8 mouse cellular contexts compared by ENCODE assay signal in genomic region chr8:94098081-94098974, GRCm38 (mm10). TPM values are rescaled to one million over a fixed set of nuclear protein-coding genes. Genes with fewer than 3 reads are reported as not detected.
DNase-seq lines count a peak whose midpoint lies in the region; ATAC-seq lines count a peak whose summit lies in the region.

TSS of gene Bbs2 (minus strand) at chr8:94098928.

- no peaks in the 10 kb centered on the region for H3K9me3 ChIP-seq in hindbrain, embryonic 15.5 days

- peak; percentile 100 for DNase-seq in T-cell, adult 2 months (ENCODE audit: low spot score)
- DNase-seq in cerebellum, postnatal 36 days: peak; percentile 99 to 100
- DNase-seq in frontal cortex, postnatal 36 days (ENCODE audit: low spot score in 2 of 2): peak; percentile 99 to 100
- DNase-seq in left cerebral cortex, adult 11 months (ENCODE audit: low spot score): peak; percentile 99
- DNase-seq in lung, postnatal 4 days: peak; percentile 99 to 100
- DNase-seq in retina, postnatal 7 days (ENCODE audit: low read depth, low spot score): peak; percentile 99
- peak; percentile 97 for DNase-seq in urinary bladder, adult 2 months (ENCODE audit: low spot score)

- peak within 1 kb of the TSS; percentile 95 for H3K27ac ChIP-seq in hindbrain, embryonic 15.5 days (replicated peaks)

- peak within 1 kb of the TSS; percentile 54 for H3K4me3 ChIP-seq in hindbrain, embryonic 15.5 days

- H3K9ac ChIP-seq in hindbrain, embryonic 15.5 days: peak within 1 kb of the TSS; percentile 58

- 1% methylated on average over 61 of the region's 61 CpGs for WGBS in hindbrain, embryonic 15.5 days

- H3K36me3 ChIP-seq in hindbrain, embryonic 15.5 days: no peaks in the 10 kb centered on the region

- H3K4me1 ChIP-seq in hindbrain, embryonic 15.5 days (replicated peaks): peaks cover 11% of the 10 kb centered on the region

- peak; percentile 99 for ATAC-seq in hindbrain, embryonic 15.5 days (ENCODE audit: low FRiP score, low read depth)

- H3K27me3 ChIP-seq in hindbrain, embryonic 15.5 days: no peaks in the 10 kb centered on the region

- H3K4me2 ChIP-seq in hindbrain, embryonic 15.5 days: peak within 1 kb of the TSS; percentile 64

RNA-seq across cellular contexts. Expression of gene Bbs2, which starts in this region (rescaled TPM):
- polyA plus RNA-seq in hindbrain, embryonic 15.5 days (2015; fragmentation: Nextera tagmentation; extraction: Ambion mirVana): 20.1 and 20.8 TPM in 2 replicates
- polyA plus RNA-seq in urinary bladder, adult 2 months (2012; rRNA removed): 28.8 and 31.8 TPM in 2 replicates

Comparison
In these comparisons a context has a peak if more than half of its experiments do, and no peak if none do; other contexts are left out.
1. Peak in every context shown above with its lines: DNase-seq, ATAC-seq, H3K4me3 ChIP-seq and H3K27ac ChIP-seq.